Mouse (Mus musculus): ENCODE measurements at regions not wholly inside any gene's neighbourhood (a gene's known extent, or its start where the extent isn't known, plus 50 kb on each side); places are given as distances from the start of the nearest gene placed in this dataset.

- H3K4me2 ChIP-seq (ENCODE audit: low read depth, low read length, poor library complexity, severe bottlenecking): no peak overlapping the region
- no peaks in the 10 kb centered on the region for H3K36me3 ChIP-seq (ENCODE audit: insufficient read depth, low read length)
- H3K4me1 ChIP-seq (ENCODE audit: insufficient read depth, low read length): no peaks in the 10 kb centered on the region
- no peak overlapping the region for H3K27ac ChIP-seq (ENCODE audit: low read depth, low read length)
- no peak overlapping the region for H3K4me3 ChIP-seq (ENCODE audit: low read depth, low read length)
- TF ChIP-seq CTCF (IDR thresholded peaks at IDR 0.05): peak; percentile 39
- DNase-seq (ENCODE audit: low spot score) (peak; percentile 5), ATAC-seq (ENCODE audit: low FRiP score) (no peak)
- H3K9me3 ChIP-seq (ENCODE audit: low read length): no peaks in the 10 kb centered on the region
- H3K27me3 ChIP-seq (ENCODE audit: insufficient read depth, low read length): no peaks in the 10 kb centered on the region
- H3K9ac ChIP-seq (replicated peaks; ENCODE audit: low read length, poor library complexity, severe bottlenecking): no peak overlapping the region
Measured at GRCm38 (mm10) chr14:18511094-18511493, 179.4 kb upstream of the Ube2e1 start.

- Histone ChIP-seq H3K4me2 (ENCODE audit: low read depth, low read length, poor library complexity, severe bottlenecking) (no peak overlapping the region), H3K4me3 (ENCODE audit: low read depth, low read length) (no peak overlapping the region), H3K4me1 (ENCODE audit: insufficient read depth, low read length) (no peaks in the 10 kb centered on the region), H3K9ac (replicated peaks; ENCODE audit: low read length, poor library complexity, severe bottlenecking) (no peak overlapping the region), H3K27me3 (ENCODE audit: insufficient read depth, low read length) (no peaks in the 10 kb centered on the region), H3K36me3 (ENCODE audit: insufficient read depth, low read length) (no peaks in the 10 kb centered on the region), H3K27ac (ENCODE audit: low read depth, low read length) (no peak overlapping the region), H3K9me3 (ENCODE audit: low read length) (no peaks in the 10 kb centered on the region)
- WGBS: 71% methylated on average over 1 of the region's 1 CpGs
- no peak for TF ChIP-seq CTCF (IDR thresholded peaks at IDR 0.05)
- DNase-seq (ENCODE audit: low spot score) (no peak), ATAC-seq (ENCODE audit: low FRiP score) (no peak)
Measured at GRCm38 (mm10) chr14:18508359-18508647, 176.6 kb upstream of the Ube2e1 start.

GRCm38 (mm10) chr14:18507582-18508358 lies 176.1 kb upstream of the Ube2e1 start:
- Histone ChIP-seq H3K4me3 (ENCODE audit: low read depth, low read length) (no peak overlapping the region), H3K9ac (replicated peaks; ENCODE audit: low read length, poor library complexity, severe bottlenecking) (no peak overlapping the region), H3K4me2 (ENCODE audit: low read depth, low read length, poor library complexity, severe bottlenecking) (no peak overlapping the region), H3K27ac (ENCODE audit: low read depth, low read length) (no peak overlapping the region), H3K36me3 (ENCODE audit: insufficient read depth, low read length) (no peaks in the 10 kb centered on the region), H3K4me1 (ENCODE audit: insufficient read depth, low read length) (no peaks in the 10 kb centered on the region), H3K9me3 (ENCODE audit: low read length) (no peaks in the 10 kb centered on the region), H3K27me3 (ENCODE audit: insufficient read depth, low read length) (no peaks in the 10 kb centered on the region)
- WGBS: 73% methylated on average over 3 of the region's 3 CpGs
- no peak for TF ChIP-seq CTCF (IDR thresholded peaks at IDR 0.05)
- ATAC-seq (ENCODE audit: low FRiP score) (no peak), DNase-seq (ENCODE audit: low spot score) (no peak)

- WGBS: 71% methylated on average over 4 of the region's 4 CpGs
- no peak overlapping the region for H3K4me2 ChIP-seq (ENCODE audit: low read depth, low read length, poor library complexity, severe bottlenecking)
- H3K4me3 ChIP-seq (ENCODE audit: low read depth, low read length): no peak overlapping the region
- peak; percentile 58 for TF ChIP-seq CTCF (IDR thresholded peaks at IDR 0.05)
- no peak for ATAC-seq (ENCODE audit: low FRiP score)
- DNase-seq (ENCODE audit: low spot score): peak; percentile 48
- H3K27me3 ChIP-seq (ENCODE audit: insufficient read depth, low read length): no peaks in the 10 kb centered on the region
- no peak overlapping the region for H3K27ac ChIP-seq (ENCODE audit: low read depth, low read length)
- no peaks in the 10 kb centered on the region for H3K36me3 ChIP-seq (ENCODE audit: insufficient read depth, low read length)
- no peaks in the 10 kb centered on the region for H3K4me1 ChIP-seq (ENCODE audit: insufficient read depth, low read length)
- no peak overlapping the region for H3K9ac ChIP-seq (replicated peaks; ENCODE audit: low read length, poor library complexity, severe bottlenecking)
- H3K9me3 ChIP-seq (ENCODE audit: low read length): no peaks in the 10 kb centered on the region
Measured at GRCm38 (mm10) chr14:18506168-18506567, 174.5 kb upstream of the Ube2e1 start.

GRCm38 (mm10) chr14:18500249-18500832 lies 168.7 kb upstream of the Ube2e1 start:
- H3K4me1 ChIP-seq (ENCODE audit: insufficient read depth, low read length): no peaks in the 10 kb centered on the region
- H3K36me3 ChIP-seq (ENCODE audit: insufficient read depth, low read length): no peaks in the 10 kb centered on the region
- H3K9me3 ChIP-seq (ENCODE audit: low read length): no peaks in the 10 kb centered on the region
- no peak for TF ChIP-seq CTCF (IDR thresholded peaks at IDR 0.05)
- no peak overlapping the region for H3K4me2 ChIP-seq (ENCODE audit: low read depth, low read length, poor library complexity, severe bottlenecking)
- peak; percentile 44 for DNase-seq (ENCODE audit: low spot score)
- H3K4me3 ChIP-seq (ENCODE audit: low read depth, low read length): no peak overlapping the region
- no peak for ATAC-seq (ENCODE audit: low FRiP score)
- no peak overlapping the region for H3K9ac ChIP-seq (replicated peaks; ENCODE audit: low read length, poor library complexity, severe bottlenecking)
- H3K27ac ChIP-seq (ENCODE audit: low read depth, low read length): no peak overlapping the region
- H3K27me3 ChIP-seq (ENCODE audit: insufficient read depth, low read length): no peaks in the 10 kb centered on the region

GRCm38 (mm10) chr14:18494048-18494447 lies 162.4 kb upstream of the Ube2e1 start:
- H3K4me3 ChIP-seq (ENCODE audit: low read depth, low read length): no peak overlapping the region
- H3K27me3 ChIP-seq (ENCODE audit: insufficient read depth, low read length): no peaks in the 10 kb centered on the region
- 94% methylated on average over 1 of the region's 1 CpGs for WGBS
- no peaks in the 10 kb centered on the region for H3K4me1 ChIP-seq (ENCODE audit: insufficient read depth, low read length)
- no peak for TF ChIP-seq CTCF (IDR thresholded peaks at IDR 0.05)
- no peak overlapping the region for H3K27ac ChIP-seq (ENCODE audit: low read depth, low read length)
- H3K36me3 ChIP-seq (ENCODE audit: insufficient read depth, low read length): no peaks in the 10 kb centered on the region
- H3K9ac ChIP-seq (replicated peaks; ENCODE audit: low read length, poor library complexity, severe bottlenecking): no peak overlapping the region
- ATAC-seq (ENCODE audit: low FRiP score): no peak
- H3K4me2 ChIP-seq (ENCODE audit: low read depth, low read length, poor library complexity, severe bottlenecking): no peak overlapping the region
- DNase-seq (ENCODE audit: low spot score): no peak
- H3K9me3 ChIP-seq (ENCODE audit: low read length): no peaks in the 10 kb centered on the region

All from midbrain, postnatal 0 days (tissue).